Mouse (Mus musculus) ZHBTc4 (cell line): ENCODE measurements at regions not wholly inside any gene's neighbourhood (a gene's known extent, or its start where the extent isn't known, plus 50 kb on each side); places are given as distances from the start of the nearest gene placed in this dataset.

Source experiments
- DNase-seq: peaks from one replicate; pipeline ENCODE4 v3.0.0-alpha.2; 2011; ENCODE audit warnings: low read depth, low spot score

DNA sequence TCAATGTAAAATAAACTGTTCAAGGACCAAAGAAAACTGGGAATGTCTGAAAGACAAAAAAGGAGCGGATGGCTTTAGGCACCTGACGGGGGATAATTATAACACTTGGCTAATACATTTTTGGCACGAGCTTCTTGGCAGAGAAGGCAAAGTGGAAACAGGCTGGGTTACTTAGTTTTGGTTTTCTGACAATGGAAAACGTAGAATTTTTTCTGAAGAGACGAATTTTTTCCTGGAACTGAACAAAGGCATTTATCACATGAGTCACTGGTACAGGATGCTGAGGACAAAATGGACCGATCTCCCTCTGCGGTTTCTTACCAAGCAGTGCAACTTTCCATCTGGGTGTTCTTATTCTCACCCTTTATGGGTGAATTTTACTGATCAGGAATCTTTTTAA is 143.2 kb upstream of the Slit3 start:
- DNase-seq = no peak

DNA sequence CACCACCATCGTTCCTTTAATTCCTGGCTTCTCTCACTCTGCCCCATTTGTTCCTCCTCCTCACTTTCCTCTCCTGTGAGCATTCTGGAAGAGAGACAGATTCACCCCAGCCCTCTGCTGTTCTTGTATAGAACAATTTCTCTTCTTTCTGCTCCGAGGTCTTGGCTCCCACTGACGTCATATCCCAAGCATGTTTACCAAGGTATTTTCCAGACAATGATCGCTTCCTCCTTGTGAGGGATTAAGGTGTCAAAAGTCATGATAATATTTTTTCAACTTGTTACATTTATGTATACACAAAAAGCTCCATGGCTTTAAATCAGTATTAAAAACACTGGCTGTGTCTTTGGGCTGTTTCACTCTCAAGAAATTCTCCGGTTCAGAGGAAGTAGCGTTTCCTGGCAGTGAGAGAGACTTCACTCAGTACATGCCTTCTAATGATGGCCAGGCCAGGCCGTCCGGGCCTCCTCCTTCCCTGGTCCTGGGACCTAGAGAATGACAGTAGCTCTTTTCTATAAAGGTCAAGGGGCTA is 142.4 kb upstream of the Spdl1 start:
- DNase-seq = no peak

DNA sequence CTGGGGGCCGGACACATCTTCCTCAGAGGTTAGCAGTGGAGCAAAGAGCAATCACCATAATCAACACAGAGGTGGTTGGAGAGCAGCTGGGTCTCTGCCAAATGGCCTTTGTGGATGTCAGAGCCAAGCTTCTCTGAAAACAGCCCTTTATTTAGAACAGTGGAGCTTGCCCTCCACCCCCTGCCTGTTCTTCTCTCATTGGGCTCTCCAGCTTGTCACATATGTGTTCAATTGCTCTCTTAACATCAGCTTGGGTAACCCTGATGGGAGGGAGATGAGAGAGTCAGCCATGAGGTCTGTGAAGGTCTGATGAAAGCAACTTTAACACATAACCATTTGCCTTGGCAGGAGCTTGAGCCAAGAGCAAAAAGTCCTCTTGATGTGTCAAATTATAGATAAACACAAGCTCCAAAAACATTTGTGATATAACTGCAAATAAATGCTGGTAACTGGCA is 140.1 kb upstream of the Spdl1 start:
- DNase-seq = no peak

DNA sequence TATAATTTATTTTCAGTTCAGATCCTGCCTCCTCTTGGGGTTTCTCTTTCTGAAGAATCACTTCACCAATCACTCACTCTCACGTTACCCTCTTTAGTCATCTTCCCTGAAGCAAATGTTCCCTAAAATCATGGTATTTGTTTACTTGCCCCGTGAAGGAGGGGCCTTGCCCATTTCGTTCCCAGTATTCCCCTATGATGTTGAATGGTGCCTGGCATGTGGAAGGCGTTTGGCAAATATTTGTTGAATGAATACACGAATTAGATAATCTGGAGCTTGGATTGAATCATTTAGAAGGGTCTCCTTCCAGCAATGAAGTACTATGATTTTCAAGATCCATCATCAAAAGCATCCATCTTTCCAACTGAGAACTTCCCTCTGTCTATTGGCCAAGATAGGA is 139.6 kb upstream of the Spdl1 start:
- DNase-seq = no peak

DNA sequence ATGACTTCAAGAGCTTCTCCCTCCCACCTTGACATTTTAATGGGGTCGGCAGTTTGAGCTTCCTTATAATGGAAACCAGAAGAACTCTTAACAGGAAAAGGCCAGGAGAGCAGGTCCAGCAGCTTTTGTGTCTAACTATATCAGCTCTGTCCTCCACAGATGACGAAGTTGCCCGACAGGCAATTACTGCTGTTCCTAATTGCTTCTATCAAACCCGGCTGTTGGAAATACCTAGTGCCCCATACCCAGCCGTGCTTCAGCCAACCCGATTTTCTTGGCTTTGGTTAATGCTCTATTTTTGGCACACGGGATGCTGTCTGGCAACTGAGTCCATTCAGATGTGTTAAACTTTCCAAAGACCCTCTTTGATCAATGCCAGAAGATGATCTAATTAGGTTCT is 125.8 kb upstream of the Spdl1 start:
- DNase-seq = no peak

DNA sequence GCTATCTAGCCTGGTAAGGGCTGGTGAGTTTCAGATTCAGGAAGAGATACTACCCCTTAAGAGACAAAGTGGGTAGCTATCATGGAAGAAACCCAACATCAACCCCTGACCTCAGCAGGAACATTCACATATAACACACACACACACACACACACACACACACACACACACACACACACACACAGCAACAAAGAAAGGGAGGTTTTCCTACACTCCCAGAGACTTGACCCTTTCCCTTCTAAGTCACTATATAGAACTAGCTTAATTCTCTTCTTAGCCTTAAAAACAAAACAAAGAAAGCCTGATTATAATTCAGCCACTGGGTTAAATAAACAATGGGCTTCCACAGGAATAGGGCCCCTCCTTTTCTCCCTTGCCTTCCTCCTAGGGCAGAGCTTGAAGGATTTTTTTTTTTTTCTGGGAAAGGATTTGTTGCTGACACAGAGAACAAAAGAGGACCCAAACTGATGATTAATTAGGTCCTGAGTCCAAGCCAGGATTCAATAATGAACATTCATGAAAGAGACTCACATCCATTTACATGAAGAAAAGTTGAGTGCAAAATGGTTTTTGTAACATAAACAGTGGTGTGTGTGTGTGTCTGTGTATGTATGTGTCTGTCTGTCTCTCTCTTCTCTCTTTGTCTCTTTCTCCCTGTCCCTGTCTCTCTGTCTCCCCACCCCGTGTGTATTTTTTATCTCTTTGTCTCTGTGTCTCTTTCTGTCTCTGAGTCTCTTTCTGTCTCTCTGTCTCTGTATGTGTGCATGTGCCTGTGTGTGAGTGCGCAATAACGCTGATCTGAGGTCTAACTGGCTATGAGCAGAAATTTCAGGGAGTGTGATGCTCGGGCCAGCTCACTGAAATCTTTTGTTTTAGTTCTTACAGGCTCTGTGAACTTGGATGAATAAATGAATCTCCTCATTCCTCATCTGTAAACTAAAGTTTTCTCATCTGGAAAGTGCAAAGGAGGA is 108.3 kb upstream of the Spdl1 start:
- no peak for DNase-seq

DNA sequence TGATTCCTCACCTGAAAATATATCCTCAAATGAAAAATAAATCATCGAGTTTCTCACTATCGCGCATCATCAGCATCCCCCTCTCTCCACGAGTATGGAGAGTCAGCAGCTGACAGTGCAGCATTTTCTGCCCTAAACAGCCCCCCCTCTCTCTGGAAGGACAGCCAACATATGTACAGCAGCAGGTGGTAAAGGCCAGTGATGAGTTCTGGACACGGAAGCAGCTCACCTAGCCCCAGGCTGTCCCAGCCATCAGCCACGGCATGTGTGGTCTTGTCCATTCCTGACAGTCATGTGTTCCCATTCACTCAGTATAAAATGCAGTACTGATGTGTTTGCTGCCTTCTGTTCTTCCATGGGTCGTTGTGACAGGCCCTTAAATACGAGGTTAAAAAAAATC is 106.7 kb upstream of the Spdl1 start:
- DNase-seq = no peak

DNA sequence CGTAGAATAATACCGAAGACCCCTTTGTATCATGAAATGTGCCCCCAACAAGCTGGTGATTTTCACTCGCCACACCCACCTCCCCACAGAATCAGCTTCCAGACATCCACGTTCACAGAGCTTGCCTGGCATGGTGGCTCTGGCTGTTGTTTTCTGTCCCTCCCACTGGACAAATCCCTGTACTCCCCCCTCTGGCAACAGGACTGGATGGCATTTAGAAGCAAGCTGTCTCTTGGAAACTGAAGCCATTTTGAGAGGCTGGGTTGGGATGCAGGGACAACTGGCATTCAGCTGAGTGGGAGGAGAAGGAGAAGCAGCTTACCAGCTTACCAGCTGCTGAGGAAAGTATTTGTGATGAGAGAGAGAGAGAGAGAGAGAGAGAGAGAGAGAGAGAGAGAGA is 105.6 kb upstream of the Spdl1 start:
- DNase-seq = no peak

DNA sequence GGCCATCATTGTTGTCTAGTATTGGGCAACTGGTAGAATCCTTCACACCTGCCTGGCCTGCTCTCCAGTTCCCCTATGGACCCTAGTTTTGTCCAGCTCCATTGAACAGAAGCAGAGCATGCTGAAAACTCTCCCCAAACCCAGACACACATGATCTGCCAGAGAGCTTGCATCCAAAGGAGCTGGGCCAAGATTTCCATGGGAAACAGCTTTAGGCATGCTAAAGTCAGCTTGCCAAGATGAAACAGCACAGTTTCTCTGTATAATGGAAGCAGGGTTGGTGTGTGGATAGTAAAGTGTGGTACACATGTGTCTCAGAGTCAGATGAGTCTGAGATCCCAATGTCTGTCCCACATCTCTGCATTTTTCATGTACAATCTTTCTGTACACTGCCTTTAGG is 98.8 kb upstream of the Spdl1 start:
- DNase-seq = no peak

DNA sequence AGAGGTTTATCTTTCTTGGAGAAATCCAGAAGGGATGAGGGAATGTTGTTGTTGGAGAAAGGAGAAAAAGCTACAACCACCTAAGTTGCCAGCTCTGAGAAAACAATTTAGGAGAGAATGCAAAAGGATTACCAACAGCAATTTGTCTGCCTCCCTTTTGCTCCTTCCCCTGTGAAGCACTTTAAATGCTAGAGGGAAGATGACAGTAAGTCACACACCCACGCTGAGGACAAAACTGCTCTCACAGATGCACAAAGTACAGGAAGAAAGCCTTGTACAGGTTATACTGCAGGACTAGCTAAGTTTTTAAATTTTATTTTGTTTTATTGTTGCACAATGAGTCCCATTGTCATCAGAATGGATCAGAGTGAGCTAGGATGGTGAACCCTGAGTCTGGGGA is 83.7 kb upstream of the Spdl1 start:
- no peak for DNase-seq

DNA sequence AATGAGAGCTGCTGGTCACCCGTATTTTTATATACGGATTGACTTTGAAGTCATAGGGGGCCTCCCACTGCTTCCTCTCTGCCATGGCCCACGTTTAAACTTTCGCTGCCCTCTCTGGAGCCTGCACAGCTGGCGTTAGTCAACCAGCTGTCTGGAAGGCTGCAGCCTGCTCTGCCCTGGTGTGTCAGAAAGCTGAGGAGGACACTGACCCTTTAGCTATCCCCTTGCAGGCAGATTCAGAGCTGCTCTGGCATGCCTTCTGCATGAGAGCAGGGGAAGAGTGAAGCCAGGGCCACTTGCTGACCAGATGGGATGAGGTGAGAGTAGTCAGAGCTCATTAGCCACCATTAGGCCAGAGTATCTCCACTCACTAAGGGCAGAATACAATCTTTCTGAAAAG is 76.4 kb upstream of the Spdl1 start:
- no peak for DNase-seq

DNA sequence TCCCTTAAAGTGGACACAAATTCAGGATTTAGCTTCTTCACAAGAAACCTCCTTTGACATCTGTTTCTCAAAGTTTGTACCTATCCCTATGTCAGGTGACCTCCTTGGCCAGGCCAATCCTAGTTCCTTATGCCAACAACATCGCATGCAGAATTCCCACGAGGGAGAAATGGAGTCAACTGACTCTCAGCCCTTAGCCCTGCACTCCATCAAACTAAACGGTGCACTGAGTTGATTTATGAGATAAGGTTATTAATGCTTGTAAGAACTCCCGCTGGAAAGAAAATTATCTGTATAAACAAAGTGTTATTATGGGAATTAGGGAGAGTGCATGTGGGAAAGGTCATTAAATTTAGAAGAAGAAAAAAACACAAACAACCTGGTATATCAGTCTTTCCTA is 70.8 kb upstream of the Spdl1 start:
- DNase-seq = no peak

DNA sequence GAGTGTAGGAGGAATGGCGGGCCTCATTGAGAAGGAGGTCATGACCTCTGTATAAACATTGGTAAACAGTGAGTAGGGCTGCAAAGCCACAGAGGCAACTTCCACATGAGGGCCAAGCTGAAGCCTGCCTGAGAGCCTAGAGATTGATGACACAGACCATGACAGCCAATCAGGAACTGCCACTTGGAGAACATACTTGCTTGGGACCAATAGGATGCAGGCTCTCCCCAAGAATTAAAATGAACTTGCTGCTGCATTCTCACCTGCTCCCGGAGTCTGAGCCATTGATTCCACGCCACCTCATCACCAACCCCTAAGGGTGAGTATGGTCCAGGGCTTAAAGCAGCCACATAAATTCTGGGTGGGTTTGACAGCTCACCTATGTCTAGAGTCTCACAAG is 66.0 kb upstream of the Spdl1 start:
- peak; percentile 61 for DNase-seq

DNA sequence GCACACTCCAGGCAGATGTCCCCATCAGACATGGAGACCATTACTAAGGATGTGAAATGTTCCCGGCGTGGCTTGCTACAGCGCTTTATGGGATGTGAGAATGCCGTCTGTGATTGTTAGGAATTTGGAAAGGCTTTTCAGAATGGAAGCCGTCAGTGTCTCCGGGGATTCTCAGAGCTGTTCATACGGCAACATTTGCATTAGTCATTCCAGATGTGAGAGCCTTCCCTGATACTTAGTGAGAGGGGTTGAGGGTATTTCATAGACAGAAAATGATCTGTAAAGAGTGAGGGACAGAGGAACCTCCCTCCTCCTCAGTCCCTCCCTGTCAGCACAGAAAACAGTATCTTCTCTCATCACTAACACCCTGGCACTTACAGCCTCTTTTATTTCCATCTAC is 62.2 kb upstream of the Spdl1 start:
- no peak for DNase-seq

DNA sequence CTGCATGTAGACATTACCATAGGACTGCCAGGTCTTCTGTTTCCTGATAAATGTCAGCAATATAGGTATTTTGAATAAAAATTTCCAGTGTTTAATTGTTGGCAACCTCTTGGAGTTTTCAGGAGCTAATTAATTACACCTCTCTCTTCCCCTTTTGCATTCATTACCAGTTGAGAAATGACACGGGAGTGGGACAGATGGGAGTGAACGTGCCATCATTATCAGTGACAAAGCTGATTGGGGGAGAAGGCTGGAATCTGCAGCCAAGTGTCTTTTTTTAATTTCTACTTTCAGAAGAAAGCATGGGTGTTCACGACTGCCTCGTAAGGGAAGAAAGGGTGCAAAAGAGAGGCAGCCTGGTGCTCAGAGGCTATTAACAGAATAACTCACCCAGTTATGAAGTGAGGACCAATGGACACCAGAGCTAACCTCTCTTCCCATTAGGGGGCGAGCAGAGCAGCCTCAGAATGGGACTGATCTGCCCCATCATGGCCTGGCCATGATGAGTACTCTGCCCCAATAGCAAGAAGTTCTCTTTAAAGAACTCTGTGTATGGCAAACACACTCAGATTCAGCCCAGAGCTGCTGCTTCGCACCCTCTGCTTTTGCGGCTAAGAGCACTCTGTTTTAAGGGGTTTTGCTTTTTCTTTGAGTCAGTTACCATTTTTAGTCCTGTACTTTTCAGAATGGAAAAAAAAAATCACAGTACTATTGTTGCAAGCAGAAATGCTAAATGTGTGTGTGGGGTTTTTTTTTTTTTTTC is 55.1 kb upstream of the Spdl1 start:
- no peak for DNase-seq

DNA sequence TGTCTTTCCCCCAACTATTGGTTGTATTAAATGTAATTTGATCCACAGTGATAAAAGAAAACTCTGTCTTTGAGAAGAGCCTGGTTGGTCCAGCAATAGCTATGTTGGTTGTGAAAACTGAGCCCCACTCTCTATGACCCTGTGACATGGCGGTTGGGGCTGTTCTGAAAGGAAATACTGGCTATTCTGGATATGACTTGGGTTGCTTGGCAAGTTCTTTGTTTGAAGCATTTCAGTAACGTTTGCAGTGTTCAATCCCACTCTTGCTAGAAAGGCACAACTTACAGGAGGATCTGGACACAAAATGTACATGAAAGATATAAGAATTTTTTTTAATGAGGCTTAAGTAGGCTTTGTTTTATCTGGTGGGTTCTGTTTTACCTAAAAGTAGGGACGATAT is 54.1 kb upstream of the Spdl1 start:
- DNase-seq = no peak
